Mouse (Mus musculus): ENCODE data around the gene Abca7.
A peak's percentile ranks its signal among the peaks of the same experiment; 100 is the strongest.
"Not testable (repeated sequence)": the region's sequence is repeated elsewhere in the genome, so short reads cannot be mapped to it uniquely, and the experiment has no call there.

Abca7 gene

DNA sequence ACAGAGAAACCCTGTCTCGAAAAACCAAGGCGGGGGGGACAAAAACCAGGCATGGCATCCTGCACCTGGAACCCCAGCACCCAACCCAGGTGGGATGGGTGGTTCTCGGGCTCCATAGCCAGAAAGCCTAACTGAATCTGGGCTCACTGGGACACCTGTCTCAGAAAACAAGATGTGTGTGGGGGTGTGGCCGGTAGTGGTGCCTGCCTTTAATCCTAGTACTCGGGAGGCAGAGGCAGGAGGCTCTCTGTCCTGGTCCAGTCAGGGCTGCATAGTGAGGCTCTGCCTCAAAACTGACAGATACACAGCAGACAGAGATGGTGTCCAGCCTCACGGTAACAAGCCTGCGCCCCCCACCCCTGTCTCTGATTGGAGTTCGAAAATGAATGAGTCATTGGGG is 26.5 kb downstream of the Abca7 start:
- no peak for DNase-seq

DNA sequence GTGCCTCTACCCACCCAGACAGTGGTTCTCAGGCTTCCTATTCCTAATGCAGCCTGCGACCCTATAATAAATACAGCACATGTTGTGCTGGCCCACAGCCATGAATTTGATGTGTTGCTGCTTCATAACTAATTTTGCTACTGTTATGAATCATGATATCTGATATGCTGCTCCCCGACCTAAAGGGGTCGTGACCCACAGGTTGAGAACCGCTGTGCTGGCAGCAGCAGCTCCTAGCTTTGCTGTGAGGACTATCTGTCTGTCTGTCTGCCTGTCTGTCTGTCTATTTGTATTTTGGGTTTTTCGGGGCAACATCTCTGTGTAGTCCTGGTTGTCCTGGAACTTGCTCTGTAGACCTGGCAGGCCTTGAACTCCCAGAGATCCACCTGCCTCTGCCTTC is 27.5 kb downstream of the Abca7 start:
- DNase-seq, result no peak

DNA sequence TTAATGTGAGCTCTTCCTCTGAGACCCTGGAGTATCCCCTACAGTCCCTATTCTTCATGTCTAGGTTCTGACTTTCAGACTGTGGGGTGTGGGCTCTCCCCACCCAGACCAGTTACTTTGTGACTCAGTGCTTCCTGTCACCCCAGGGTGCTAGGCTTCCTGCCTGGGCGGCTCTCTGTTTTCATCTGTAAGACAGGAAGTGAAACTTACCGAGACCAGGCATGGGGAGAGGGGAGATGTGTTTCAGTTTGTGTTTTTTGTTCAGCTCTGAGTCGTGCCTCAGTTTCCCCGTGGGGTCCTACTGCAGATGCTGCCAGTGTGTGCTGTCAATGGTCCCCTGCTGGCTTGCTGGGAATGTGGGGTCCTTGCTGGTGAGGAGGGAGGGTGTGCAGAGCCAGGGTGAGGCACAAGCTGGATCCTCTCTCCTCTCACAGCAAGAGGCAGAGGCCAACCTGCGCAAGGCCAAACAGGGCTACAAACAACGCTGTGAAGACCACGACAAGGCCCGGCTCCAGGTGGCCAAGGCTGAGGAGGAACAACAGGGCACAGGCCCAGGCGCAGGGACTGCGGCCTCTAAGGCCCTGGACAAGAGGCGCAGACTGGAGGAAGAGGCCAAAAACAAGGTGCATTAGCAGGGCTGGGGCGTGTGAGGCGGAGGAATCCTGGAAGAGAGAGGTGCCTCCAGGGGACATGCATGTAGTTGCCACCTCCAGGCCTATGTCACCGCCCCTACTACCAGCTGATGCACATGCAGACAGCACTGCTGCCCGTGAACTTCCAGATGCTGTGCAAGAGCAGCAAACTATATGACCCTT is 28.1 kb downstream of the Abca7 start:
- DNase-seq, result no peak

DNA sequence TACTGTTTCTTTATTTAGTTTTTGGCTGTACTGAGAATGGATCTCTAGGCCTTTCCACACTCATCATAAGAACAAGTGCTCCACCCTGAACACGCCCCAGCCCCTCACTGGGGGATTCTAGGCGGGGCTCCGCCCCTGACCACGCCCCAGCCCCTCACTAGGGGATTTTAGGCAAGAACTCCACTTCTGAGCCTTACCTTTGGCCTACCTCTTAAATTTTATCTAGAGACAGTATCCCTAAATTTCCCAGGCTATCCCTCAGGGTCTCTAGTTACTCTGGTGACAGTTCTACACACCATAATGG is 28.7 kb downstream of the Abca7 start:
- no peak for DNase-seq

DNA sequence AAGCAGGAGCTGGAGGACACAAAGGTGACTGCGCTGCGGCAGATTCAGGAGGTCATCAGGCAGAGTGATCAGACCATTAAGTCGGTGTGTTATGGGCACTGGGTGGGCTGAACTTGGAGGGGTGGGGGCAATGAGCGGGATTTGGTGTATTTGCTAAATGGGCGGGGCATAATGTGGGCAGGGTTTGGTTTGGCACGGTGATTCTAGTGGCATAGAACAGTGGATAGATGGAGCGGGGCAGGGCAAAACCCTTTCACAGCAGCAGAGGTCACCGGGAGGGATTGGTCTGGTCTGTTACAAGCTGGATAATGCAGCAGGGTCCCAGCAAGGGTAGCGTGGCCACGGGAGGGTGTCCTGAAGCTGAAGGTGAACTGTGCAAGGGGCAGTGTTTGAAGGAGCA is 29.2 kb downstream of the Abca7 start:
- no peak for DNase-seq

DNA sequence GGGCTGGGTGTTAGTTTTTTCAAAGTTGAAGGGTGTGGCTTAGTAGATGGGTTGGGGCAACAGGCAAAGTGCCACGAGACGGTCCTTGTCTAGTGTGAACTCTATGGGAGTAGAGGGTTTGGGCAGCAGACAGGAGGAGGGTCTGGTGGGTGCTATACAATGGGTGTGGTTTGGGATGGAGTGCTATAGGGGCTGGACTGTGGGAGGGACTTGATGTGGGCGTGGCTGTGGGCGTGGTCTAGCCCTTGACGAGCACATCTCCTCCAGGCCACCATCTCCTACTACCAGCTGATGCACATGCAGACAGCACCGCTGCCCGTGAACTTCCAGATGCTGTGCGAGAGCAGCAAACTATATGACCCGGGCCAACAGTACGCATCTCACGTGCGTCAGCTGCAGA is 29.6 kb downstream of the Abca7 start:
- DNase-seq, result no peak

DNA sequence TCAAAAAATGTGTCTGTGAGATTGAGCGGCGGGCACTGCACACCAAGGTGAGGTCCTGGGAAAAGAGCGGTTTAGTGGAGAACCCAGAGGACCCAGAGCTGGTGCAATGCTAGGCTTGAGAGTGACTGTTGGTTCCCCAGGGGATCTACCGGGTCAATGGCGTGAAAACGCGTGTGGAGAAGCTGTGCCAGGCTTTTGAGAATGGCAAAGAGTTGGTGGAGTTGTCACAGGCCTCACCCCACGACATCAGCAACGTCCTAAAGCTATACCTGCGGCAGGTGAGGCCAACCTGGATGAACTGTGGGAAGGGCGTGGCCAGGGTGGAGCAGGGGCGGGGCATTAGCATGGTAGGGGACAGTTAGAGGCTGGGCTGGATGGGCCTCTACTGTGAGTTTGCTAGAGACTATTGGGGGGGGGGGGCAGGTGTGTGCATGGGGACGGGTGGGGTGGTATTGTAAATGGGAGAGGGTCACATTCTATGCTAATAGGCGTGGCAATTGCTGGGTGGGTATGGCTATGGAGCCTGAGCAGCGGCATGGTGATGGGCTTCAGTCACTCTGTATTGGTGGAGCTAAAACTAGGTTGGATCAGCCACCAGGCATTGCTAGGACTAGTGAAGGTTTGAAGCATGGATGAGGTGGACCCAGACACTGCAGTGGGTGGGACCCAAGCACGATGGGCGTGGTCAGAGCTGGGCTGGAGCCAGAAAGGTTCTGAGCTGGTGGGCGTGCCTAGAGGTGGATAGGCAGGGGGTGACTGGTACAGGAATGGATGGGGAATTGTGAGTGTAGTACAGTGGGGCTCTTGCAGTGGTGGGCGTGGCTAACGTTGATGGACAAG is 31.6 kb downstream of the Abca7 start:
- no peak for DNase-seq

DNA sequence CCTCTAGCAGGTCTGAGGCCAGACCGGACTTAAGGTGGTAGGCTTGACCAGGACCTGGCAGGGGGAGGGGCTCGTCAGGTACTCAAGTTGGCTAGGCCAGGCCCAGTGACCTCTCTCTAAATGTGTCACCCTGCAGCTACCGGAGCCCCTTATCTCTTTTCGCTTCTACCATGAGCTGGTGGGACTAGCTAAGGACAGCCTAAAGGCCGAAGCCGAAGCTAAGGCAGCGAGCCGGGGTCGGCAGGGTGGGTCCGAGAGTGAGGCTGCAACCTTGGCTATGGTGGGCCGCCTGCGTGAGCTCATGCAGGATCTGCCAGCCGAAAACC is 32.2 kb downstream of the Abca7 start:
- DNase-seq, result no peak

DNA sequence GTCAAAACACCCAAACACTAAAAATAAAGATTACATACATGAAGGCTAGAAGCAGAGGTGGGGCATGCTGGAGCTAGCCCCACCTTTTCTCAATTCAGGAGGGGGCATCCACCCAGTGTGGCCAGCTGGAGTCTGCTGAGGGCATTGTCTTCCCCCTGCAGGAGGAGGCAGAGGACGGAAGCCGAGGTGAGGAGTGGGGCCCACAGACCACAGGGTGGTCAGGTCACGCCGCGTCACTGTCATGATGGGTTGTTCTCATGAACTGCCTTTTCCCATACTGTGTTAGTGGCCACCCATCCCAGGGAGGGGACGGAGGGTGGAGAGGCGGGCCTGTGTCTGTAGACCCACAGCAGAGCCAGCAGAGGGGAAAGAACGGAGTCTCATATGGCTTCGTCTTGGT is 33.9 kb downstream of the Abca7 start:
- DNase-seq, result no peak

DNA sequence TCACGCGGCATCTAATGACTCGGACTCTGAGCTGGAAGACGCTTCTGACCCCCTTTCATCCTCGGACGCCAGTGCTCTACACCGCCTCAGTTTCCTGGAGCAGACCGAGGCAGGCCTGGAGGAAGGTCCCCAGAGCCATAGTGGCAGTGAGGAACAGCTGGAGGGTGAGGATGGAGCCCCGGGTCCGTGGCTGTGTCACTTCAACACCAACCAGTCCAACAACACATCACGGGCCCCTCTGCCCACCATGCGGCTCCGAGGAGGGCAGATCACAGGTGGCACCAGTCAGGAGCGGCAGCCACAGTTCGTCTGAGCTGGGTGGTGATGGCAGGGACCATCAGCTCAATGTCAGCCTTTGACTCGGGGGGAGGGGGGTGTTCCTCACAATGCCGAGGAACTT is 34.4 kb downstream of the Abca7 start:
- DNase-seq, result no peak

DNA sequence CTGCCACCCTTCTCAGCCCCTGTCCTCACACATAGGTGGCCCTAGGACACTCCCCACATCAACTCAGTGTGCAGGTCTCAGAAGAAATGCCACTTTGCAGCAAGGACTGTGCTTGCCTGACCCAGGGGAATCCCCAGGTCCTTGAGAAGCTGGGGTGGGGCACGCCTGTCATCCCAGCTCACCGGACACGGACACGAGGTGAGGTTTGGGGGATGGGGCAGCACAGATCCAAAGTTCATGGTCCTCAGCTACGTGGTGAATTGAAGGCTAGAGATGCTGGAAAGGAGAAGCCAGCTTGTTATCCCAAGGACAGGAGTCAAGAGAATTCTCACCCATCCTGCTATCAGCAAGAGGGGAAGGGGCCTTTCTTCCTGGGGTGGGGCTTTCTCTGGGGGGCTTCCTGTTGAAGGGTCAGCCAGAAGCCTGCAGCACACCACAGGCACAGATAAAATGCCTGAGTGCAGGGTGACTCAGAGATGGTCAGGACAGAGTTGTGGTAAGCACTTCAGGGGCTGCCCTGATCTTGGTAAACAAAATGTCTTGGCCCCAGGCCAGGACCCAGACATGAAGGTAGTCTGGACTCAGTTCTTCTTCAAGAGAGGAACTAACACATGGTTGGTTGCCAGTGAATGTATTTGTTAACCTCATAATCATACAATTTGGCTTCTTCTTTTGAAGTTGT is 36.6 kb downstream of the Abca7 start:
- no peak for DNase-seq

DNA sequence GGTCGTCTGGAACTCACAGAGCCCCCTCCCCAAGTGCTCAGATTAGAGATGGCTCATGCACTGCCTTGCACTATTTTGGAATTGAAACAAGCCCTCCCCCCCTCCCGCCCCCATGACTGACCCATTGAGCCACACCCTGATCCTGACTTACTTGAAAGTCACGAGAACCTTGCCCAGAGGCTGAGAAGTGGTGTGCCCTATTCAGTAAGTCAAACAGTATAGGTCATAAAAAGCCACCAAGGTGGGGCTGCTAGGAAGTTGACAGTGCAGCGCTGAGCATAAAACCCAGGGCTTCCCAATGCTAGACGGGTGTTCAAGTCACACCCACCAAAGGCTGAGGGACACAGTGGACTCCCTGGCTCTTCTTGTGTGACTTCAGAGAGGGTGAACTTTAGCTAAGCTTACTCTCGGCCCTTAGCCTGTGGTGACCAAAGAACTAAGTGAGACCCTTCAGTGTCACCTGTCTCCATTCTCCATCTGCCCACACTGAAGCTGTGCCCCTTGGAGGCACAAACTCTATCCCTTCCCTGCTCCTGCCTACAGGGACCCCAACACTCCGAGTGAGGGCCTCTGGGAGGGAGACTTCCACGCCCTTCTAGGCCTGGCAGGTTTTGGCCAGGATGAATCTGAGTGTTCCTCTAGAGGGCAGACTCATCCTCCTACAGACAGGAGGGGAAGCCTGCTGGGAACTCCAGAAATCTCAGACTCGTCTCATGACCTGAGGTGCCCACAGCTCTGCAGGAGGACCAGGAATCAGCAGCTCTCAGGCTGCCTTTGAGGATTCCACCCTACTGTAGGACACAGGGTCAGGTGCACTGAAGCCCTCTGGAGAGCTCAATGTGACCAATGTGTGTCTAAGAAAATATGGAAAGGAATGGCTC is 37.5 kb downstream of the Abca7 start:
- DNase-seq, result peak; percentile 49 to 51

DNA sequence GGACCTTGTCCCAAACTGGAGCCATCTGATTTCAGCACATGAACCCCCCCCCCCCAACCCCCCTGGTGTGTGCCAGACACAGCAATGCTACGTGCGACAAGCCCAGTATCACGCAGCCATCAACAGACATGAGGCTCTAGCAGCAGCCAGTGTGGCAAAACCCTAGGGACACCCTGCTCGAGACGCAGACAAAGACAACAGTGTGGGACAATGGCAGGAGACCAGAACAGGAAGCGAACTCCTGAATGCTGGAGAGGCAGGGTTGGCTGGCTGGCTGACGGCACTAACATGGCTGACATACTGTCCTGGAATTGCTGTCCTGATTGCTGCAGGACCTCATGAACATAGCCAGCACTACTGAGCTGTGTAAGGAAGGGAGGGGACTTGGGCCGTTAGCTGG is 38.9 kb downstream of the Abca7 start:
- DNase-seq, result no peak

DNA sequence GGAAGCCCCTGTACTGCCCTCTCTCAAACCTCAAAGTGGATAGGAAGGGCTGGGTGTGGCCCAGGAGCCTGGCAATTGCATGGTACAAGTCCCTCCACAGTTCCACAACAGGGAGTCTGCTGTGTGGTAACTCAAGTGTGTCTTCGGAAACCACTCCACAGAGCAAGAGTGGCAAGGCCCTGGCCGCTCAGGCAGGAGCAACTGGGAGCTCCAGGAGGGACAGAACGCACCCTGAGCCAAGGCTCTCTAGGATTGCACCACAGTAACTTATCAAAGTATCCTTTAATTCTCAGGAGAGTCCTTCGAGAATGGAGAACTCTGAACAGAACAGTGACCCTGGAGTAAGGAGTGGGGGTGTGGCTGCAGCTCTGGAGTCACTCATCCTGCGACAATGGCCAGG is 39.4 kb downstream of the Abca7 start:
- no peak for DNase-seq

DNA sequence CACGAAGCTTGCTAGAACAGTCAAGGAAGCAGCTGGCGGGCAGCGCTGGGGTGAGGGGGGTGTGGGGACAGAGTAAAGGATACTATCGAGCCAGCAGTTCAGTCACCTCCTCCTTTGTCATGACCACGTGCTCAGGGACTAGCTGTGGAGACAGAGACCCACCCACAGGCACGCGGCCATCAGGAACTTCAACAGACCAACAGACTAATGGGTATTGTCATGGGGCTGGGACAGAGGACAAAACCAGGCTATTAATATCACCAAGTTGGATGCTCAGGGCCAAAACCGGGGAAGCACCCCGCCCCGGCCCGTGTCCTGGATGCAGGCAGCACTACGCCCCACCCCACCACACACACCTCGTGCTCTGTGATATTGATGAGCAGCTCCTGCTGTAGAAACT is 40.5 kb downstream of the Abca7 start:
- peak in 1 of 2 experiments; percentile 4 for DNase-seq

DNA sequence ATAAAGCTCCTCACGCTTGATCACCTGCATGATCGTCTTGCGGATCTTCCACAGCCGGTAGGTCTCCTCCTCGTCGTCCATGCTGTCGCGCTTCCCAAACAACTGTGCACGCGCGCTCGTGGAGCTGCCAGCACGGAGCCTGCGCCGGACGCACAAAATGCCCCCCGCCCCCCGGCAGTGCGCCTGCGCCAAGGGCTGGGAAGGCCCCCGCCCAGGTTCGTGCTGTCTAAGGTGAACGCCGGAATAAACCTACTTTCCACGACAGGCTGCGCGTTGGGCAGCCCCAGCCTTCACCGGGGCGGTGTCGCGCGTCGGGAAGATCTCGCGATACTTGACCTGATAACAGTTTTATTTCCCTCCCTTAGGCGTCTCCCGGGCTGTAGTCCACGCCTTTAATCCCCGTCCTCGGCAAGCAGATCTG is 43.3 kb downstream of the Abca7 start, which contains the start of gene Polr2e:
TSS of gene Polr2e (minus strand) at position 237 of the 421 bp plus-strand sequence.
- peak; percentile 96 for DNase-seq

DNA sequence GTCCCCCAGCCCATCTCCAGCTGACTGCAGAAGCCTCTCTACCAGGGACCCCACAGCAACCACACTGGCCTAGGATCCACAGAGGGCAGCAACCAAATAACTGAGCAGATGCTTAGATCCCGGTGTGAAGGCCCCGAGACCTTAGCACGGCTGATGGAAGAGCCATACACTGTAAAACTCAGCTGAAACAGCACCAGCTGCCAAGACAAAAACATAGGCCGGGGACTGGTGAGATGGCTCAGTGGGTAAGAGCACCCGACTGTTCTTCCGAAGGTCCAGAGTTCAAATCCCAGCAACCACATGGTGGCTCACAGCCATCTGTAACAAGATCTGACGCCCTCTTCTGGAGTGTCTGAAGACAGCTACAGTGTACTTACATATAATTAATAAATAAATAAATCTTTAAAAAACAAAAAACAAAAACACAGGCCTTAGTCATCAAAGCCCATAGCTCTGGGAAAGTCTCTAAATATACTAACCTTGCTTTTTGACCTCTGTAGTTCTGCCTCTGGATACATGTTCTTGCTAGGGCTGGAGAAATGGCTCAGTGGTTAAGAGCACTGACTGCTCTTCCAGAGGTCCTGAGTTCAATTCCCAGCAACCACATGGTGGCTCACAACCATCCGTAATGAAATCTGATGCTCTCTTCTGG is 45.2 kb downstream of the Abca7 start:
- not testable (repeated sequence) for DNase-seq

DNA sequence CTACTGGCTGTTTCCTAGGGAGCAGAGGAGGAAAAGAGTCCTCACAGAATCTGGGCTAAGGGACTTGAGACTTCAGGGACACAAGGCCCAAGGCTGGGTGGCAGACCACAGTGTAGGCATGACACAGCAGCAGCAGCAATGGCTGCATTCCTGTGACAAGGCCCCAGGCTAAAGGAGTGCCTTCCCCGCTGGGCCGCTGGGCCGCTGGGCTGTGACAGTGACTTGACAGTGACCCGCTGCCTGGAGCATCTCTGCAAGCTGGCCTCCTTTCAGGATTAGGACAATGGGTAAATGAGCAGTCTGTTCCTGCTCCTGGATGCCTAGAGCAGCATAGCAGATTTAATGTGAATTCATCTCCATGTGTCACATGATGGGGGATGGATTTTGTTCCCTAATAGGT is 47.8 kb downstream of the Abca7 start:
- no peak for DNase-seq

DNA sequence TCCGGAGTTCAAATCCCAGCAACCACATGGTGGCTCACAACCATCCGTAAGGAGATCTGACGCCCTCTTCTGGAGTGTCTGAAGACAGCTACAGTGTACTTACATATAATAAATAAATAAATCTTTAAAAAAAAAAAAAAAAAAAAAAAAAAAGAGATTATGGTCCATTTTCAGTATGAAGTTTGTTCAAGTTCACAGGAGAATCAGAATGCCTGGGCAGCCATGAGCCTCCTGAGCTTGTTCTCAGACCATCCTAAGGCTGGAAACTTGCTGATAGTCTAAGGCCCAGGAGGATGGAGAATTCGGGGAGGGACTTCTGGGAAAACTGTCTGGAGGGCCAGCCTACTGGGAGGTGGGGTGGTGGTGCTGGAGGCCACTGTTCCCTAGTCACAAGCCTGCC is 49.1 kb downstream of the Abca7 start:
- not testable (repeated sequence) for DNase-seq

DNA sequence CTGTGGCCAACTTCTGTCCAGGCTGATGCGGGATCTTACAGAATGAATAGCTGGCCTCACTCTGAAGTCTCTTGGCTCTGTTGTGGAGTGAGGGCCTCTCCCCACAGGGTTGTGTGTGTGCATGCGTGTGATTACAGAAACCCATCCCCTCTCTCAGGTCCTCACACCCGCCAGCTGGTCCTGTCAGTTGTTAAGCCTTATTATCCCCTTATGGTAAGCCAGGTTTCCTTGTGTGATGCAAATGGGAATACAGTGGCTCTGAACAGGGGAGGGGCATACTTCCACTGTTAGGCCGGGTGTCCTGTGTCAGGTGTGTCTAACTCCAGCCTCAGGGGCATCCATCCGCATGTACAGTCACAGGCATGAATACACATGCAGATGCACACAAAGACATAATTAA is 49.5 kb downstream of the Abca7 start:
- DNase-seq, result no peak

DNA sequence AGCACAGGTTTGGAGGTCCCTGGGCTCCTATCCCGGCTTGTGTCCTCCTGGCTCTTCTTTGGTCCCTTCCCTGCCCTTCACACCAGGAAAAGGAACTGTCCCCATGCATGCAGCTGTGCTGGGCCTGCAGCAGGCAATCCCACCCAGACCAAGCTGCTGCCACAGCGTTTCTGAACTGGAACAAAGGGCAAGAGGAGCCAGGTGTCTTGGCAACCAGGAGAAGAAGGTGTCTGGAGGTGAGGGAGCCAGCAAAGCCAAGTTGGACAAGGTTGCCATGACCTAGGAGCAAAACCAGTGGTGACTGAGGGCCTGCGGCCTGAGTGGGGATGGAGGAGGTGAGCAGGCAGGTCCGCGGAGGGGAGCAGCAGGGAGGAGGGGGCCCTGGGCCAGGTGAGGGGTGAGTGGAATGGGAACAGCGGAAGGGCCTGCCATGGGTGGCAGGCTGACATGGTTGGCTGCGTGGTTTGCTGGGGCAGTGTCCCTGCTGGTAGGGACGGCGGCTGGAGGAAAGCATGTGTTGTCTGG is 50.8 kb downstream of the Abca7 start, which contains the start of gene Gpx4:
TSS of gene Gpx4 (plus strand) at position 126 of the 525 bp plus-strand sequence.
- no peak for DNase-seq

DNA sequence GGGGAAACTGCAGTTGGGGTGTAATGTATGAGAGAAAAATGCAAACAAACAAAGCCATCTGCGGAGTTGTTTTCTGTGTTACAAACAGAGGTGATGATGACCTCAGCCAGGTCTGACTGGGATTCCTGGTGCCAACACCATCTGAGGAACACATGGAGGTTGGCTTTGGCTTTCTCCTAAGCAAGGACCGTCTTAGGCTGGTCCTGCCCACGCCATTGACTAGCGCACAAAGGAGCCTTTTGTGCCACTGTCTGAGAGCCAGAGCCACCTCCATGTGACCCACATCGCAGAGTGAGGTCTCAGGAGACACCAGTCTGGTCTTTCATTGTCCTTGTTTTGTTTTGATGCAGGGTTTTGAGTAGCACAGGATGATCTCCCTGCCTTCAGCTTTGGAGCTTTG is 52.1 kb downstream of the Abca7 start:
- DNase-seq, result no peak

All from cerebellum, postnatal 36 days (tissue).